9 mouse cellular contexts compared by ENCODE assay signal in the genomic region with DNA sequence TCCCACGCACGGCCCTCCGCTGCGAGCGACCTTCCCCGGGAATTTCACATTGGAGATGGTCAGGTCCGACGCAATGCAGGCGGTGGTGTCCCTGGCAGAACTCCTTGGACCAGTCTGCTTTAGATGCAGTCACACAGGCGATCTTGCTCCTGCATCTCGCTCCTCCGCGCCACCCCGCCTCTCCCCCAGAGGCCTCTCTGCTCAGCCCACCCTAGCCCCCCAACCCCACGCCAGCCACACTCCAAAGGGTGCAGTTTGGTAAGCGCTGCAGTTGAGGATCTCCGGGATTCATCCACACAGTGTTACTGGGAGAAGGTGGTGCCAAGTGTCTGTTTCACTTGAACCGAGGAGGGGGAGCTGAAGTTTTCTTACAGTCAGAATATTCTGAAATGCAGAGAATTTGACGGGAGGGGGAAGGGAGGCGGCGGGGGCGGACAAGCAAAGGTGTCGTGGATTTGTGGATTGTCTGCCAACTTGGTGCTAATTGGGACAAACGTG. TPM values are rescaled to one million over a fixed set of nuclear protein-coding genes. Genes with fewer than 3 reads are reported as not detected.
DNase-seq lines count a peak whose midpoint lies in the region; ATAC-seq and TF ChIP-seq lines count a peak whose summit lies in the region.
"Had no signal": no experiment of that assay in that cellular context is flagged by ENCODE, and none has a peak within 500 bp of the region (broad histone marks: within the 10 kb centered on the region; RNA-seq: fewer than 3 reads in every experiment).

No protein-coding gene starts in this region.

- peaks cover 89% of the 10 kb centered on the region for H3K27me3 ChIP-seq in E14TG2a.4 (ENCODE audit: insufficient read depth, low read length)
- H3K27me3 ChIP-seq in embryonic facial prominence, embryonic 14.5 days (replicated peaks; ENCODE audit: control insufficient read depth, insufficient read depth, low read length) = peaks cover 71% of the 10 kb centered on the region
- peaks cover 66% of the 10 kb centered on the region for H3K27me3 ChIP-seq in midbrain, embryonic 12.5 days
- peaks cover 22% of the 10 kb centered on the region for H3K27me3 ChIP-seq in heart, adult 2 months (ENCODE audit: control insufficient read depth, insufficient read depth, low read length)

- under 1% methylated on average over 24 of the region's 24 CpGs for WGBS in embryonic facial prominence, embryonic 14.5 days
- 1% methylated on average over 23 of the region's 24 CpGs for WGBS in midbrain, embryonic 12.5 days
- 2% methylated on average over 24 of the region's 24 CpGs for WGBS in heart, adult 2 months

- peak overlapping the region; percentile 98 for H3K4me2 ChIP-seq in embryonic facial prominence, embryonic 14.5 days (ENCODE audit: low read depth, low read length)
- H3K4me2 ChIP-seq in midbrain, embryonic 12.5 days (replicated peaks) = peak overlapping the region; percentile 99

- no peaks in the 10 kb centered on the region for H3K79me2 ChIP-seq in heart, adult 2 months (replicated peaks; ENCODE audit: control insufficient read depth, insufficient read depth, low read length)

- H3K9ac ChIP-seq in embryonic facial prominence, embryonic 14.5 days (ENCODE audit: low read depth, low read length) = peak overlapping the region; percentile 54
- peak overlapping the region; percentile 59 for H3K9ac ChIP-seq in midbrain, embryonic 12.5 days (replicated peaks)
- no peak overlapping the region for H3K9ac ChIP-seq in heart, adult 2 months (ENCODE audit: low read depth, low read length)

- H3K27ac ChIP-seq in embryonic facial prominence, embryonic 14.5 days (replicated peaks; ENCODE audit: low read depth, low read length) = no peak overlapping the region
- H3K27ac ChIP-seq in midbrain, embryonic 12.5 days (replicated peaks) = no peak overlapping the region
- H3K27ac ChIP-seq in heart, adult 2 months = no peak overlapping the region

- no peaks in the 10 kb centered on the region for H3K9me3 ChIP-seq in E14TG2a.4 (ENCODE audit: low read length)
- no peaks in the 10 kb centered on the region for H3K9me3 ChIP-seq in embryonic facial prominence, embryonic 14.5 days (ENCODE audit: control insufficient read depth, low read length)
- H3K9me3 ChIP-seq in midbrain, embryonic 12.5 days = no peaks in the 10 kb centered on the region

- H3K36me3 ChIP-seq in E14TG2a.4 (ENCODE audit: insufficient read depth, low read length) = no peaks in the 10 kb centered on the region
- H3K36me3 ChIP-seq in embryonic facial prominence, embryonic 14.5 days (ENCODE audit: control insufficient read depth, insufficient read depth, low read length) = no peaks in the 10 kb centered on the region
- H3K36me3 ChIP-seq in midbrain, embryonic 12.5 days = no peaks in the 10 kb centered on the region
- H3K36me3 ChIP-seq in heart, adult 2 months (ENCODE audit: control insufficient read depth, insufficient read depth, low read length) = no peaks in the 10 kb centered on the region

- H3K4me1 ChIP-seq in E14TG2a.4 (replicated peaks; ENCODE audit: low read depth, low read length) = peaks cover 43% of the 10 kb centered on the region
- peaks cover 20% of the 10 kb centered on the region for H3K4me1 ChIP-seq in embryonic facial prominence, embryonic 14.5 days (ENCODE audit: control insufficient read depth, insufficient read depth, low read length)
- H3K4me1 ChIP-seq in midbrain, embryonic 12.5 days = peaks cover 37% of the 10 kb centered on the region
- peaks cover 2% of the 10 kb centered on the region; the same call in 1 of the 2 replicates for H3K4me1 ChIP-seq in heart, adult 2 months (ENCODE audit: control insufficient read depth, insufficient read depth, low read length)

- intact Hi-C loops in heart, adult 2 months (cut with DNase I) = no loop called here

- no peak for TF ChIP-seq POLR2A in heart, adult 2 months (IDR thresholded peaks at IDR 0.05; ENCODE audit: insufficient read depth, low read depth, low read length)

- ATAC-seq in embryonic facial prominence, embryonic 14.5 days (ENCODE audit: low read depth) = peak; percentile 42
- peak; percentile 25; the same call in 1 of the 2 replicates for ATAC-seq in midbrain, embryonic 12.5 days (ENCODE audit: low FRiP score, low read depth)

- TF ChIP-seq EP300 in heart, adult 2 months (IDR thresholded peaks at IDR 0.05; ENCODE audit: insufficient read depth, low read depth, low read length) = no peak

- DNase-seq in Muller cell, postnatal 12 days (ENCODE audit: inconsistent ontology term) = peak; percentile 29
- DNase-seq in embryonic facial prominence, embryonic 14.5 days (ENCODE audit: low spot score) = no peak
- peak; percentile 26 to 57 for DNase-seq in layer of hippocampus, adult 18-20 months (ENCODE audit: low spot score in 2 of 2)
- DNase-seq in MN1 (ENCODE audit: low spot score) = no peak
- no peak for DNase-seq in lung, postnatal 25 days (ENCODE audit: low spot score)
- no peak for DNase-seq in heart, adult 2 months

- TF ChIP-seq CTCF in E14TG2a.4 (conservative IDR thresholded peaks at IDR 0.05; ENCODE audit: low read length) = no peak
- no peak for TF ChIP-seq CTCF in heart, adult 2 months (IDR thresholded peaks at IDR 0.05)

- H3K4me3 ChIP-seq in E14TG2a.4 (replicated peaks; ENCODE audit: low read length) = peak overlapping the region; percentile 73
- peak overlapping the region; percentile 53 for H3K4me3 ChIP-seq in embryonic facial prominence, embryonic 14.5 days (ENCODE audit: low read depth, low read length)
- peak overlapping the region; percentile 57 for H3K4me3 ChIP-seq in midbrain, embryonic 12.5 days
- H3K4me3 ChIP-seq in heart, adult 2 months = no peak overlapping the region

RNA-seq across cellular contexts. Expression of a gene that starts 1.1 kb away (rescaled TPM):
- 1.8 and 2.8 TPM in 2 replicates for polyA plus RNA-seq in embryonic facial prominence, embryonic 14.5 days (2014; fragmentation: Nextera tagmentation; extraction: Ambion mirVana)
- 100 to 1,000 TPM; 114 to 118 TPM for total RNA-seq in layer of hippocampus, adult 18-20 months (2021)
- polyA plus RNA-seq in midbrain, embryonic 12.5 days (2016; fragmentation: Nextera tagmentation; extraction: Ambion mirVana) = 2.9 and 3.2 TPM in 2 replicates
- 1 to 10 TPM; 2.6 to 2.9 TPM for total RNA-seq in heart, adult 2 months (2021)
- polyA plus RNA-seq in heart, adult 2 months (2012; rRNA removed) = 1.8 and 2.2 TPM in 2 replicates
- total RNA-seq: neutrophil, adult 5-6 weeks had no signal

Comparison
In these comparisons a context has a peak if more than half of its experiments do, and no peak if none do; other contexts are left out.
1. DNase-seq: peak in Muller cell, postnatal 12 days (single experiment) and layer of hippocampus, adult 18-20 months (2 of 2); none in embryonic facial prominence, embryonic 14.5 days (single experiment), MN1 (single experiment), lung, postnatal 25 days (single experiment) and heart, adult 2 months (0 of 2).